Mouse (Mus musculus): ENCODE results near the gene Gm28308. TPM values are rescaled to one million over a fixed set of nuclear protein-coding genes. Genes with fewer than 3 reads are reported as not detected.

Gm28308 gene
- polyA plus RNA-seq, 1 experiment from 2014 or later: not detected

GRCm38 (mm10) chr6:52221993-52222685 lies 9.0 kb upstream of the Gm28308 start:
- Histone ChIP-seq H3K9me3 (ENCODE audit: control insufficient read depth, low read length) (no peaks in the 10 kb centered on the region), H3K4me2 (ENCODE audit: low read depth, low read length) (peak overlapping the region; percentile 91), H3K9ac (ENCODE audit: low read depth, low read length) (peak overlapping the region; percentile 44; the same call in 1 of the 2 replicates), H3K36me3 (ENCODE audit: control insufficient read depth, insufficient read depth, low read length) (no peaks in the 10 kb centered on the region), H3K27ac (ENCODE audit: low read length) (no peak overlapping the region), H3K4me1 (ENCODE audit: control insufficient read depth, insufficient read depth, low read length) (peaks cover 8% of the 10 kb centered on the region), H3K27me3 (replicated peaks; ENCODE audit: control insufficient read depth, insufficient read depth, low read length) (peaks cover 85% of the 10 kb centered on the region), H3K4me3 (ENCODE audit: low read length) (peak overlapping the region; percentile 58)
- 15% methylated on average over 21 of the region's 21 CpGs for WGBS
- peak; percentile 9; the same call in 1 of the 2 replicates for ATAC-seq

GRCm38 (mm10) chr6:52221337-52221992 lies 8.3 kb upstream of the Gm28308 start, which contains the start of gene Hoxa7:
Gene Hoxa7, minus strand, starts transcription at chr6:52221854.
- H3K27me3 ChIP-seq (replicated peaks; ENCODE audit: control insufficient read depth, insufficient read depth, low read length): peaks cover 85% of the 10 kb centered on the region
- WGBS: under 1% methylated on average over 46 of the region's 46 CpGs
- H3K4me1 ChIP-seq (ENCODE audit: control insufficient read depth, insufficient read depth, low read length): peaks cover 13% of the 10 kb centered on the region

DNA sequence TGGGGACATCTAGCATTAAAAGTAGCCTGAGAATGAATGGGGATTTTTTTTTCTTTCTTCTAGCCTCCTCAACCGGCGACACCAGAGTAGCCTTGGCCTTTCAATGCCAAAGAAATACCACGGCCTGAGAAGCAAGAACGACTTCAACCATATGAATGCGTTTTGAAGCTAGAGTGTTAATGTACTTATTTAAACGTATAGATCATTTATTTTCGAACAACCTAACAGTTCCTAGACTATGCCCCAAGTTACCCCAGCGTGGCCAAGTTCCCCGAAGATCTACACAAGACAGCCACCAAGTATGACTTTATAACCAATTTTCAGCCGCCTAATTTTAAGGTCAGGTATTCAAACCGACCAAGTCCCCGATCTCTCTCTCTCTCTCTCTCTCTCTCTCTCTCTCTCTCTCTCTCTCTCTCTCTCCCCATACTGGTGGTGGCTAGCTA lies 7.7 kb upstream of the Gm28308 start:
- H3K27ac ChIP-seq (ENCODE audit: low read length): no peak overlapping the region; the same call in 1 of the 2 replicates
- H3K4me1 ChIP-seq (ENCODE audit: control insufficient read depth, insufficient read depth, low read length): peaks cover 16% of the 10 kb centered on the region
- H3K4me2 ChIP-seq (ENCODE audit: low read depth, low read length): peak overlapping the region; percentile 91
- H3K36me3 ChIP-seq (ENCODE audit: control insufficient read depth, insufficient read depth, low read length): no peaks in the 10 kb centered on the region
- no peak for ATAC-seq
- WGBS: 24% methylated on average over 12 of the region's 12 CpGs
- no peaks in the 10 kb centered on the region for H3K9me3 ChIP-seq (ENCODE audit: control insufficient read depth, low read length)
- peaks cover 85% of the 10 kb centered on the region for H3K27me3 ChIP-seq (replicated peaks; ENCODE audit: control insufficient read depth, insufficient read depth, low read length)
- peak overlapping the region; percentile 70 for H3K9ac ChIP-seq (ENCODE audit: low read depth, low read length)
- H3K4me3 ChIP-seq (ENCODE audit: low read length): peak overlapping the region; percentile 58

More at GRCm38 (mm10) chr6:52221337-52221992, 8.3 kb upstream of the Gm28308 start, which contains the start of gene Hoxa7:
- H3K36me3 ChIP-seq (ENCODE audit: control insufficient read depth, insufficient read depth, low read length): no peaks in the 10 kb centered on the region
- peak; percentile 59 for ATAC-seq
- peak within 1 kb of the TSS; percentile 58 for H3K4me3 ChIP-seq (ENCODE audit: low read length)
- peak within 1 kb of the TSS; percentile 91 for H3K4me2 ChIP-seq (ENCODE audit: low read depth, low read length)
- peak within 1 kb of the TSS; percentile 70 for H3K9ac ChIP-seq (ENCODE audit: low read depth, low read length)
- peak within 1 kb of the TSS; percentile 57 for H3K27ac ChIP-seq (ENCODE audit: low read length)
- H3K9me3 ChIP-seq (ENCODE audit: control insufficient read depth, low read length): no peaks in the 10 kb centered on the region

DNA sequence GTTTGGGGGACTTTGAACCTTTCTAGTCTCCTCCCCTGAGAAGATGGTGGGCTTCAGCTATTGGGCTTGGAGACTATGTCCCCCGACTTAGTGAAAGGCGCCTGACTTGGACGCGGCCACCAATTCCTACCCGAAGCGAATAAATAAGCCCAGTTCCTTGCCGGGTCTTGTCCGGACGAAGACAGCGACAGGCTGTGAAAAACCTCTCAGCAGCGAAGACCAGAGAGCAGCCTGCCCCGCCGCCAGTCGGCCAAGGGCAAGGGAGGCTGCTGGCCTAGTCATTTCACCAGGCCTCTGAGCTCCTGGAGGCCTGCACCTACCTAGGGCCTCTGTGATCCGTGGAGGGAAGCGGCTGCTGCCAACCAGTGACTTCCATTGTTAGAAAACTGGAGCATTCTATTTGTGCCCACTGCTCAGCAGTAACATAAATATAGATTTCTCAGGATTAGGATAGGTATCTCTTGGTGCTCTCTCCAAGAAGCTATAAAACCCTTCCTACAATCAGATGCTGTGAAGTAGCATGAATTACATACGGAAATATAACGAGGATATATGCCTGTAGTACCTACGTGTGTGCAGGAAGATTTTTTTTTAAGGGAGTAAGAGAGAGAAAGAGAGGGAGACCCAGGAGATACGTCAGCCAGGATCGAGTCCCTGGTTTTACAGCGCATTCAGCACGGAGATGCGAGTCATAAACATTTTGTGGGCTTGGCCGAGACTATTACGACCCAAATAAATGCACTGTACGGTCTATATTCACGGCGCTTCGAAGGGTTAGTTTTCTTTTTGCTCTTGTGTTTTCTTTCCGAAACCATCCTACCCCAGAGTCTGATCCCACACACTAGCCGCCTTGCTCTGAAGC lies 7.1 kb upstream of the Gm28308 start:
- WGBS: 37% methylated on average over 32 of the region's 32 CpGs
- Histone ChIP-seq H3K27ac (ENCODE audit: low read length) (peak overlapping the region; percentile 37), H3K9ac (ENCODE audit: low read depth, low read length) (peak overlapping the region; percentile 56), H3K27me3 (replicated peaks; ENCODE audit: control insufficient read depth, insufficient read depth, low read length) (peaks cover 84% of the 10 kb centered on the region), H3K9me3 (ENCODE audit: control insufficient read depth, low read length) (no peaks in the 10 kb centered on the region), H3K36me3 (ENCODE audit: control insufficient read depth, insufficient read depth, low read length) (no peaks in the 10 kb centered on the region), H3K4me2 (ENCODE audit: low read depth, low read length) (peak overlapping the region; percentile 91), H3K4me3 (ENCODE audit: low read length) (peak overlapping the region; percentile 58), H3K4me1 (ENCODE audit: control insufficient read depth, insufficient read depth, low read length) (peaks cover 20% of the 10 kb centered on the region)
- ATAC-seq: no peak

DNA sequence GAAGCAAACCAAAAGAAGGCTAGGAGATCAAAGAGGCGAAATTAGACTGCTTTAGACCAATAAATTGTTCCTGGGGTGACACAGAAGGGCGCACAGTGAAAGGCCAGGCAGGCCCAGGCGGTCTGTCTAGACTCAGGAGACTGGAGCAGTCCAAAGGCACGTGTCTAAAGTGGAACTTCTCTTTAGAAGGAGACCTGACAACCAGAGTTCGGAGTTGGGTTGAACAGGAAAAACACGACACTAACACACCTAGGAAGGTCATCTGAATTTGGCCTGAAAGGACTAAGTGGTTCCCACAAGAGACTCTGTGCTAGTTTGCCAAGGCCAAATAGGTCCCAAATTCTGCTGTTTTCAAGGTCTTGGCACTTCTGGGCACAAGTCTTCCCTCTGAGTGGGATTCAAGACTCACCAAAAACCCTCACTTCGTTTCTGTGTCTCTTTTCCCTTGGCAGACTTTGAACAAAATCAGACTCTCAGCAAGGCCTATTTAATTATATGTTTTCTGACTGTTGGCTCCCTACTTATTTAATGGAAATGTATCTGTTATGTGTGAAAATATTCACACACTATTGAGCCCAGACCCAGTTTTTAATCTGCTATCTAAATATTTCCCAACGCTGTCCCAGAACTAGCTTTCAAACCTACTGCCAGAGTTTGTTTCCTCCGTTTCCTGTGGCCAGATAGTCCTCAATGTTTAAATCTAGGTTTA lies 6.2 kb upstream of the Gm28308 start:
- no peak overlapping the region for H3K4me3 ChIP-seq (ENCODE audit: low read length)
- 48% methylated on average over 9 of the region's 9 CpGs for whole genome bisulfite sequencing

GRCm38 (mm10) chr6:52218643-52219215 lies 5.6 kb upstream of the Gm28308 start:
- no peak overlapping the region for H3K4me3 ChIP-seq (ENCODE audit: low read length)
- 0 out of 2 replicates have a peak overlapping the region, but pooled peaks have one; percentile 63 for H3K9ac ChIP-seq (ENCODE audit: low read depth, low read length)
- no peaks in the 10 kb centered on the region for H3K9me3 ChIP-seq (ENCODE audit: control insufficient read depth, low read length)
- peaks cover 84% of the 10 kb centered on the region for H3K27me3 ChIP-seq (replicated peaks; ENCODE audit: control insufficient read depth, insufficient read depth, low read length)
- H3K36me3 ChIP-seq (ENCODE audit: control insufficient read depth, insufficient read depth, low read length): no peaks in the 10 kb centered on the region
- H3K4me1 ChIP-seq (ENCODE audit: control insufficient read depth, insufficient read depth, low read length): peaks cover 21% of the 10 kb centered on the region
- H3K4me2 ChIP-seq (ENCODE audit: low read depth, low read length): no peak overlapping the region
- 28% methylated on average over 14 of the region's 14 CpGs for WGBS
- no peak for ATAC-seq
- H3K27ac ChIP-seq (ENCODE audit: low read length): no peak overlapping the region

More for the DNA sequence above, 6.2 kb upstream of the Gm28308 start:
- no peaks in the 10 kb centered on the region for H3K36me3 ChIP-seq (ENCODE audit: control insufficient read depth, insufficient read depth, low read length)
- H3K27me3 ChIP-seq (replicated peaks; ENCODE audit: control insufficient read depth, insufficient read depth, low read length): peaks cover 86% of the 10 kb centered on the region
- no peak overlapping the region for H3K4me2 ChIP-seq (ENCODE audit: low read depth, low read length)
- H3K9me3 ChIP-seq (ENCODE audit: control insufficient read depth, low read length): no peaks in the 10 kb centered on the region
- no peak overlapping the region; the same call in 1 of the 2 replicates for H3K27ac ChIP-seq (ENCODE audit: low read length)
- no peak overlapping the region for H3K9ac ChIP-seq (ENCODE audit: low read depth, low read length)
- peaks cover 20% of the 10 kb centered on the region for H3K4me1 ChIP-seq (ENCODE audit: control insufficient read depth, insufficient read depth, low read length)
- no peak for ATAC-seq

DNA sequence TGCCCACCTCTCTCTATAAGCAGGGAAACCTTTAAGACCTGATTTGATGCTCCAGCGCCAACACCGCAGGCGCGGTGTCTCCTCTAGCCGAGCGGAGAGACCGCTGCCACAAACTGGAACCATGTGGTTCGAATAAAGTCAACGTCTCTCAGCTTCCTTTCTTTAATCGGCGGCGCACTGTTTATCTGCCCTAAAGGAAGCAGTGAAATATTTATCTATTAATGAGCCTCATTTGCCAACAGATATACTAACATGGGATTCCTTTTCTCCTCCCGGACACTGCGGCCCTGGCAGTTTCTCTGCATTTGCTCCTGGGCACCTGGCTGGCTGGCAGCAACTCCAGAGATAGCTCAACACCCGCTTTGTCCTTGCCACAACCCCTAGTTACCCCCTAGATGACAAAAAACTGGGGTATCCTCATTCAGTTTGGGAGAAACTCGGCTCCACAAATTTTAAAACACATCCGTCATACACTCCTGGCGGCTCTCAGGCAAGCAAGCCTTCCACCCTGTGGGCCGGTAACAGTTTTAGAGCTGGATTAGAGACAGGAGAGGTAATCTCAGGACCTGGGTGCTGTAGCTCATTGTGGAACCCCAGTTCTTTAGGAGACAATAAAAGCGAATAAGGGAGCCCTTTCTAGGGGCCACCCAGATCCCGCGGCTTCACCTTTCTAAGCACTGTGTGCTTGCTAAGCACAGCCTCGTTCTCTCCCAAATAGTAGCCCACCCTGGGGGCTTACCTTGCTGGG lies 4.9 kb upstream of the Gm28308 start:
- no peak for ATAC-seq
- Histone ChIP-seq H3K27me3 (replicated peaks; ENCODE audit: control insufficient read depth, insufficient read depth, low read length) (peaks cover 85% of the 10 kb centered on the region), H3K9me3 (ENCODE audit: control insufficient read depth, low read length) (no peaks in the 10 kb centered on the region), H3K36me3 (ENCODE audit: control insufficient read depth, insufficient read depth, low read length) (no peaks in the 10 kb centered on the region), H3K4me1 (ENCODE audit: control insufficient read depth, insufficient read depth, low read length) (peaks cover 24% of the 10 kb centered on the region), H3K27ac (ENCODE audit: low read length) (0 out of 2 replicates have a peak overlapping the region, but pooled peaks have one; percentile 12), H3K4me3 (ENCODE audit: low read length) (peak overlapping the region; percentile 55), H3K9ac (ENCODE audit: low read depth, low read length) (peak overlapping the region; percentile 63), H3K4me2 (ENCODE audit: low read depth, low read length) (peak overlapping the region; percentile 75)
- 19% methylated on average over 23 of the region's 23 CpGs for WGBS

DNA sequence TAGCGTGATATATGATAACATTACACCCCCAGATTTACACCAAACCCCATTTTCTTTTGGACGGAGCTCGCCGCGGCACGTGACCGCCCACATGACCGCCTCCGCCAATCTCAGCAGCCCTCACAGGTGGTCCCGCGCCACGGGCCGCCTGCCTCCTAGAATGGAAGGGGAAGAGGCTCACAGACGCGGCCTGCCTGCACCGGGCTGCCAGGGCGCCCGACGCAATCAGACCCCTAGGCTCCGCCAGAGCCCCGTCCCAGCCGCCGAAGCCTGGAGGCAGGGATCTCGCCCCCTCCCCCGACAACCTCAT lies 4.3 kb upstream of the Gm28308 start:
- Histone ChIP-seq H3K4me1 (ENCODE audit: control insufficient read depth, insufficient read depth, low read length) (peaks cover 28% of the 10 kb centered on the region), H3K9me3 (ENCODE audit: control insufficient read depth, low read length) (no peaks in the 10 kb centered on the region), H3K27ac (ENCODE audit: low read length) (no peak overlapping the region), H3K9ac (ENCODE audit: low read depth, low read length) (peak overlapping the region; percentile 63), H3K36me3 (ENCODE audit: control insufficient read depth, insufficient read depth, low read length) (no peaks in the 10 kb centered on the region), H3K27me3 (replicated peaks; ENCODE audit: control insufficient read depth, insufficient read depth, low read length) (peaks cover 81% of the 10 kb centered on the region), H3K4me2 (ENCODE audit: low read depth, low read length) (peak overlapping the region; percentile 75), H3K4me3 (ENCODE audit: low read length) (peak overlapping the region; percentile 55)
- WGBS: under 1% methylated on average over 25 of the region's 25 CpGs
- ATAC-seq: peak; percentile 47
